Mouse (Mus musculus) heart, embryonic 13.5 days (tissue): ENCODE measurements around the gene Snd1. TPM values are rescaled to one million over a fixed set of nuclear protein-coding genes. Genes with fewer than 3 reads are reported as not detected.

Experiments used
- ATAC-seq: fragments of 200-750 bp; cut with Nextera tagmentation; 2 replicates; pipeline ENCODE4 v1.8.0; 2017; ENCODE audit warnings: moderate TSS enrichment; ENCODE audit not compliant: insufficient number of reproducible peaks, low FRiP score, low TSS enrichment; ENCODE audit errors: extremely low read depth
- H3K27ac ChIP-seq: fragments of 300-500 bp; sonication (generic); replicated peaks from 2 replicates; pipeline ENCODE4 v1.5.1; 2015; ENCODE audit warnings: moderate library complexity, mild to moderate bottlenecking, inconsistent platforms
- H3K27me3 ChIP-seq: fragments of 300-500 bp; sonication (generic); replicated peaks from 2 replicates; pipeline ENCODE4 v1.6.1; 2015; ENCODE audit warnings: mild to moderate bottlenecking, inconsistent platforms
- H3K36me3 ChIP-seq: fragments of 300-500 bp; sonication (generic); 2 replicates; pipeline ENCODE4 v1.6.1; 2015; ENCODE audit warnings: mild to moderate bottlenecking, inconsistent platforms
- H3K4me1 ChIP-seq: fragments of 300-500 bp; sonication (generic); 2 replicates; pipeline ENCODE4 v1.6.1; 2015; ENCODE audit warnings: inconsistent platforms
- H3K4me2 ChIP-seq: fragments of 300-500 bp; sonication (generic); 2 replicates; pipeline ENCODE4 v1.6.1; 2015; ENCODE audit warnings: inconsistent platforms, mild to moderate bottlenecking, moderate library complexity
- H3K4me3 ChIP-seq: fragments of 300-500 bp; sonication (generic); 2 replicates; pipeline ENCODE4 v1.5.1; 2015; ENCODE audit warnings: moderate library complexity, mild to moderate bottlenecking, inconsistent platforms
- H3K9ac ChIP-seq: fragments of 300-500 bp; sonication (generic); 2 replicates; pipeline ENCODE4 v1.6.1; 2015; ENCODE audit warnings: inconsistent platforms, mild to moderate bottlenecking, moderate library complexity
- H3K9me3 ChIP-seq: fragments of 300-500 bp; sonication (generic); 2 replicates; pipeline ENCODE4 v1.6.1; 2016; ENCODE audit warnings: inconsistent platforms
- WGBS: fragments of 180-500 bp; shearing (Covaris S2); methylation state at CpG from one replicate; pipeline ENCODE4 v1.1.7; 2015; ENCODE audit warnings: mixed read lengths; 5-methylcytosine and 5-hydroxymethylcytosine counted together
- polyA plus RNA-seq: library from polyadenylated mRNA; unstranded; fragments of >200 nt; fragmentation: Nextera tagmentation; extraction: Ambion mirVana; gene quantifications from 2 replicates; pipeline ENCODE4 v1.2.1, GENCODE M21; 2015

Gene Snd1
- polyA plus RNA-seq, 1 experiment from 2014 or later, result 78.5 TPM

DNA sequence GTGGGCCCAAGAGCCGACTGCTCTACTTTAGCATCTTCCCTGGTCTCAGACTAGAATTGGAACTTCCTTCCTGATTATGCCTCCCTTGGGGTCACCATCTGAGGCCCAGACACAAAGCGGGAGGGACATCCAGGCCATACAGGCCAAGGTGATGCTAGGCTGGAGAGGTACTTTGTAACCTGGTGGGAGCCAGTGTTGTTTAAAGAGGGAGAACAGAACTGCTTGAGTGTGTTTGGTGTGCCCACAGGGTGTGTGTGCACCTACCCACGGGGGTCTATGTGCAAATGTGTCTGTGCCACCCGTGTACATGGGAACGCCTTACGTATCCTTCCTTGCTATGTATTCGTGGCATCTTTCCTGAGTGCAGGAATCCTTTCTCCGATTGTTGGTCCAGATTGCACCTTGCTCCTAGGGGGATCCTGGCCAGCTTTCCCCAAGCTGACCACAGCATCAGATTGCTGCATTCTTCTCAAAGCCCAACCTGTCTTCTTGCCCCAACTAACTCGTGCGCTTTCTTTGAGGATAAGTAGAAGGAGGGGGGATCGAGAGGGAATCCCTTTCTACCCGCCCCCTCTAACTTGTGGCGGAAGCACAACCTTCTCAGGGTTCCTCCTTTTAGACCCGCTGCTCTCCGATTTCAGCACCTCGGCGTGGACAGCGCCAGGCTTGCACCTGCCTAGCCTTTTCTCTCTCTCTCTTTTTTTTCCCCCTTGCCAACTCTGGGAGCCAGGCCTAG, 507.2 kb downstream of the Snd1 start:
- H3K9me3 ChIP-seq, result no peaks in the 10 kb centered on the region
- peaks cover 74% of the 10 kb centered on the region for H3K27me3 ChIP-seq
- WGBS, result 11% methylated on average over 18 of the region's 18 CpGs
- no peak for ATAC-seq
- peaks cover 14% of the 10 kb centered on the region for H3K4me1 ChIP-seq
- H3K36me3 ChIP-seq, result no peaks in the 10 kb centered on the region
- no peak overlapping the region for H3K27ac ChIP-seq
- H3K4me3 ChIP-seq, result peak overlapping the region; percentile 61; the same call in 1 of the 2 replicates
- no peak overlapping the region for H3K9ac ChIP-seq
- H3K4me2 ChIP-seq, result peak overlapping the region; percentile 96

- WGBS, result 56% methylated on average over 1 of the region's 1 CpGs
- H3K36me3 ChIP-seq, result no peaks in the 10 kb centered on the region
- peaks cover 14% of the 10 kb centered on the region for H3K4me1 ChIP-seq
- H3K9me3 ChIP-seq, result no peaks in the 10 kb centered on the region
- H3K4me3 ChIP-seq, result no peak overlapping the region
- H3K9ac ChIP-seq, result no peak overlapping the region
- ATAC-seq, result no peak
- no peak overlapping the region for H3K4me2 ChIP-seq
- peaks cover 68% of the 10 kb centered on the region for H3K27me3 ChIP-seq
- no peak overlapping the region for H3K27ac ChIP-seq
Measured at GRCm38 (mm10) chr6:28982817-28983216, 507.9 kb downstream of the Snd1 start.

Other genes with a start within 250 kb of the Snd1 start
- gene Zfp800, start 77.1 kb upstream of the Snd1 start, polyA plus RNA-seq, result 10.3 and 12.6 TPM in 2 replicates
- gene Arf5, start 51.6 kb upstream of the Snd1 start, polyA plus RNA-seq, result 231 and 250 TPM in 2 replicates
- not detected in 2 replicates for gene Fscn3, start 47.4 kb upstream of the Snd1 start, polyA plus RNA-seq
- 5.4 TPM in 2 replicates for gene Gcc1, start 46.7 kb upstream of the Snd1 start, polyA plus RNA-seq
- gene Pax4, start 25.8 kb upstream of the Snd1 start, polyA plus RNA-seq, result not detected in 2 replicates